Mouse (Mus musculus): ENCODE measurements around the gene Kif14. TPM values are rescaled to one million over a fixed set of nuclear protein-coding genes. Genes with fewer than 3 reads are reported as not detected.
A peak's percentile ranks its signal among the peaks of the same experiment; 100 is the strongest.
"Not testable (repeated sequence)": the region's sequence is repeated elsewhere in the genome, so short reads cannot be mapped to it uniquely, and the experiment has no call there.

Gene Kif14
- total RNA-seq, 2 experiments from 2014 or later, result 24.0 to 27.8 TPM

GRCm38 (mm10) chr1:136470471-136470870, 4.3 kb downstream of the Kif14 start:
- ATAC-seq (ENCODE audit: poor library complexity, severe bottlenecking), result no peak

GRCm38 (mm10) chr1:136491681-136492080, 25.5 kb downstream of the Kif14 start:
- ATAC-seq (ENCODE audit: poor library complexity, severe bottlenecking), result no peak

GRCm38 (mm10) chr1:136492232-136492631, 26.1 kb downstream of the Kif14 start:
- ATAC-seq (ENCODE audit: poor library complexity, severe bottlenecking), result no peak

- no peak for ATAC-seq (ENCODE audit: poor library complexity, severe bottlenecking)
Observed at GRCm38 (mm10) chr1:136499317-136499716, 33.2 kb downstream of the Kif14 start.

- no peak for ATAC-seq (ENCODE audit: poor library complexity, severe bottlenecking)
Observed at GRCm38 (mm10) chr1:136502936-136503335, 36.8 kb downstream of the Kif14 start.

- ATAC-seq (ENCODE audit: poor library complexity, severe bottlenecking), result not testable (repeated sequence)
Observed at GRCm38 (mm10) chr1:136506255-136506654, 40.1 kb downstream of the Kif14 start.

GRCm38 (mm10) chr1:136512317-136512716, 46.2 kb downstream of the Kif14 start:
- no peak for ATAC-seq (ENCODE audit: poor library complexity, severe bottlenecking)

- ATAC-seq (ENCODE audit: poor library complexity, severe bottlenecking), result no peak
Observed at GRCm38 (mm10) chr1:136513181-136513580, 47.0 kb downstream of the Kif14 start.

- no peak for ATAC-seq (ENCODE audit: poor library complexity, severe bottlenecking)
Observed at GRCm38 (mm10) chr1:136518699-136519356, 52.7 kb downstream of the Kif14 start.

GRCm38 (mm10) chr1:136521363-136521937, 55.3 kb downstream of the Kif14 start:
- no peak for ATAC-seq (ENCODE audit: poor library complexity, severe bottlenecking)

- peak; percentile 78 for ATAC-seq (ENCODE audit: poor library complexity, severe bottlenecking)
Observed at GRCm38 (mm10) chr1:136524917-136525316, 58.8 kb downstream of the Kif14 start.

GRCm38 (mm10) chr1:136525818-136526217, 59.7 kb downstream of the Kif14 start:
- ATAC-seq (ENCODE audit: poor library complexity, severe bottlenecking), result no peak

- ATAC-seq (ENCODE audit: poor library complexity, severe bottlenecking), result no peak
Observed at GRCm38 (mm10) chr1:136527163-136527562, 61.0 kb downstream of the Kif14 start.

- ATAC-seq (ENCODE audit: poor library complexity, severe bottlenecking), result no peak
Observed at GRCm38 (mm10) chr1:136532556-136532955, 66.4 kb downstream of the Kif14 start.

- no peak for ATAC-seq (ENCODE audit: poor library complexity, severe bottlenecking)
Observed at GRCm38 (mm10) chr1:136536947-136537346, 70.8 kb downstream of the Kif14 start.

GRCm38 (mm10) chr1:136538247-136538646, 72.1 kb downstream of the Kif14 start:
- no peak for ATAC-seq (ENCODE audit: poor library complexity, severe bottlenecking)

- ATAC-seq (ENCODE audit: poor library complexity, severe bottlenecking), result no peak
Observed at GRCm38 (mm10) chr1:136540407-136540895, 74.3 kb downstream of the Kif14 start.

- no peak for ATAC-seq (ENCODE audit: poor library complexity, severe bottlenecking)
Observed at GRCm38 (mm10) chr1:136541618-136542376, 75.7 kb downstream of the Kif14 start.

- no peak for ATAC-seq (ENCODE audit: poor library complexity, severe bottlenecking)
Observed at GRCm38 (mm10) chr1:136543920-136544319, 77.8 kb downstream of the Kif14 start.

- ATAC-seq (ENCODE audit: poor library complexity, severe bottlenecking), result no peak
Observed at GRCm38 (mm10) chr1:136547068-136547467, 80.9 kb downstream of the Kif14 start.

- no peak for ATAC-seq (ENCODE audit: poor library complexity, severe bottlenecking)
Observed at GRCm38 (mm10) chr1:136550285-136550684, 84.1 kb downstream of the Kif14 start.
